Mouse (Mus musculus) ES-E14 (cell line): ENCODE data around the gene 4933416C03Rik.

Experiments used
- CHD2 ChIP-seq: IDR thresholded peaks from 2 replicates; pipeline ENCODE4 v1.6.1; 2014; ENCODE audit warnings: mild to moderate bottlenecking, low read depth, low read length, inconsistent platforms
- HCFC1 ChIP-seq: IDR thresholded peaks from 2 replicates; pipeline ENCODE4 v1.6.1; 2012; ENCODE audit warnings: low read length, inconsistent platforms, borderline replicate concordance; ENCODE audit not compliant: insufficient read depth
- MAFK ChIP-seq: IDR thresholded peaks from 2 replicates; pipeline ENCODE4 v1.6.1; 2014; ENCODE audit warnings: mild to moderate bottlenecking, low read depth, low read length, inconsistent platforms; ENCODE audit not compliant: insufficient read depth
- ZC3H11A ChIP-seq: IDR thresholded peaks from 2 replicates; pipeline ENCODE4 v1.6.1; 2012; ENCODE audit warnings: low read depth, mild to moderate bottlenecking, inconsistent platforms, low read length, borderline replicate concordance
- ZNF384 ChIP-seq: IDR thresholded peaks from 2 replicates; pipeline ENCODE4 v1.6.1; 2012; ENCODE audit warnings: low read depth, low read length, inconsistent platforms

- TF ChIP-seq HCFC1: no peak
- TF ChIP-seq ZC3H11A: no peak
- no peak for TF ChIP-seq ZNF384
- no peak for TF ChIP-seq CHD2
- no peak for TF ChIP-seq MAFK
Observed at GRCm38 (mm10) chr10:116135187-116135586, 21.5 kb upstream of the 4933416C03Rik start.
